Mouse (Mus musculus) right cerebral cortex, postnatal 14 days (tissue): ENCODE data around the gene Mcur1.

ENCODE experiments used
- DNase-seq: peaks from one replicate; pipeline ENCODE4 v3.0.0; 2022

Mcur1 gene

GRCm38 (mm10) chr13:43564733-43565132 is 4.7 kb upstream of the Mcur1 start:
- DNase-seq, result no peak

GRCm38 (mm10) chr13:43562726-43563125 is 2.7 kb upstream of the Mcur1 start:
- DNase-seq, result no peak

- no peak for DNase-seq
Measured at GRCm38 (mm10) chr13:43560458-43561411, 744 bp upstream of the Mcur1 start.

- no peak for DNase-seq
Measured at GRCm38 (mm10) chr13:43558959-43559358, 1.0 kb downstream of the Mcur1 start.

- no peak for DNase-seq
Measured at GRCm38 (mm10) chr13:43558357-43558756, 1.6 kb downstream of the Mcur1 start.

- DNase-seq, result no peak
Measured at GRCm38 (mm10) chr13:43556913-43557542, 3.0 kb downstream of the Mcur1 start.

- DNase-seq, result no peak
Measured at GRCm38 (mm10) chr13:43555321-43555720, 4.7 kb downstream of the Mcur1 start.

- no peak for DNase-seq
Measured at GRCm38 (mm10) chr13:43554827-43555226, 5.2 kb downstream of the Mcur1 start.

GRCm38 (mm10) chr13:43550676-43551075 is 9.3 kb downstream of the Mcur1 start:
- no peak for DNase-seq

- DNase-seq, result no peak
Measured at GRCm38 (mm10) chr13:43549870-43550269, 10.1 kb downstream of the Mcur1 start.

GRCm38 (mm10) chr13:43549078-43549698 is 10.8 kb downstream of the Mcur1 start:
- DNase-seq, result no peak

GRCm38 (mm10) chr13:43548617-43549016 is 11.4 kb downstream of the Mcur1 start:
- no peak for DNase-seq

GRCm38 (mm10) chr13:43546861-43547260 is 13.1 kb downstream of the Mcur1 start:
- peak; percentile 77 for DNase-seq

- no peak for DNase-seq
Measured at GRCm38 (mm10) chr13:43540205-43540815, 19.7 kb downstream of the Mcur1 start.

- no peak for DNase-seq
Measured at GRCm38 (mm10) chr13:43539409-43539808, 20.6 kb downstream of the Mcur1 start.

- no peak for DNase-seq
Measured at GRCm38 (mm10) chr13:43537854-43538253, 22.1 kb downstream of the Mcur1 start.

GRCm38 (mm10) chr13:43534015-43534414 is 26.0 kb downstream of the Mcur1 start:
- DNase-seq, result no peak

GRCm38 (mm10) chr13:43530832-43531693 is 28.9 kb downstream of the Mcur1 start:
- DNase-seq, result peak; percentile 61

- peak; percentile 49 for DNase-seq
Measured at GRCm38 (mm10) chr13:43530129-43530831, 29.7 kb downstream of the Mcur1 start.

GRCm38 (mm10) chr13:43526289-43526688 is 33.7 kb downstream of the Mcur1 start:
- DNase-seq, result no peak

- DNase-seq, result no peak
Measured at GRCm38 (mm10) chr13:43525363-43526134, 34.4 kb downstream of the Mcur1 start.
